ENCODE assay signal across 11 mouse cellular contexts in genomic region chr10:67717506-67717905, GRCm38 (mm10).
DNase-seq lines count a peak whose midpoint lies in the region; ATAC-seq and TF ChIP-seq lines count a peak whose summit lies in the region.
"Had no signal": no experiment of that assay in that cellular context is flagged by ENCODE, and none has a peak within 500 bp of the region (broad histone marks: within the 10 kb centered on the region; RNA-seq: fewer than 3 reads in every experiment).

No protein-coding gene starts in this region.

- no peaks in the 10 kb centered on the region for H3K4me1 ChIP-seq in forebrain, embryonic 14.5 days (ENCODE audit: control insufficient read depth, insufficient read depth, low read length)

- no peak overlapping the region for H3K4me3 ChIP-seq in myocyte
- no peak overlapping the region for H3K4me3 ChIP-seq in forebrain, embryonic 14.5 days (ENCODE audit: low read depth, low read length)

- no peaks in the 10 kb centered on the region for H3K79me2 ChIP-seq in myocyte (ENCODE audit: control insufficient read depth, insufficient read depth)

- H3K9me3 ChIP-seq in forebrain, embryonic 14.5 days (replicated peaks; ENCODE audit: control insufficient read depth, low read length), result no peaks in the 10 kb centered on the region

- H3K36me3 ChIP-seq in myocyte (ENCODE audit: control insufficient read depth, insufficient read depth), result no peaks in the 10 kb centered on the region
- no peaks in the 10 kb centered on the region for H3K36me3 ChIP-seq in forebrain, embryonic 14.5 days (ENCODE audit: control insufficient read depth, insufficient read depth, low read length)

- DNase-seq in 3134 (ENCODE audit: extremely low read depth, insufficient read length, low spot score) (peak; percentile 72), MN1 (ENCODE audit: low spot score) (peak; percentile 44)
- peak; percentile 52 to 63 for DNase-seq in layer of hippocampus, adult 18-20 months (ENCODE audit: low spot score in 2 of 2)
- no peak for DNase-seq in forebrain, embryonic 14.5 days (ENCODE audit: low spot score)
- DNase-seq in cerebellum, adult 11 months, result no peak
- DNase-seq: gastrocnemius, postnatal 10 days; kidney, postnatal 25 days had no signal

- no peak overlapping the region for H3K27ac ChIP-seq in forebrain, embryonic 14.5 days (ENCODE audit: low read depth, low read length)
- H3K27ac ChIP-seq: hindbrain, postnatal 0 days; macrophage had no signal

- H3ac ChIP-seq in myocyte (ENCODE audit: control insufficient read depth, insufficient read length), result no peak overlapping the region

- H3K9ac ChIP-seq in forebrain, embryonic 14.5 days (ENCODE audit: low read length), result no peak overlapping the region

- no peaks in the 10 kb centered on the region for H3K27me3 ChIP-seq in myocyte (ENCODE audit: control insufficient read depth, insufficient read depth, insufficient read length)
- no peaks in the 10 kb centered on the region for H3K27me3 ChIP-seq in forebrain, embryonic 14.5 days (replicated peaks; ENCODE audit: control insufficient read depth, insufficient read depth, low read length)

- WGBS in forebrain, embryonic 14.5 days, result 92% methylated on average over 7 of the region's 7 CpGs

- H3K4me2 ChIP-seq in myocyte (ENCODE audit: low read depth), result peak overlapping the region; percentile 26
- no peak overlapping the region for H3K4me2 ChIP-seq in forebrain, embryonic 14.5 days (ENCODE audit: low read length)

- ATAC-seq in forebrain, embryonic 14.5 days, result no peak
- no peak for ATAC-seq in granulocyte monocyte progenitor cell, adult 5-6 weeks (replicated peaks; ENCODE audit: poor library complexity, severe bottlenecking)
- ATAC-seq: hindbrain, postnatal 0 days had no signal

- no peak for TF ChIP-seq POLR2A in myocyte (IDR thresholded peaks at IDR 0.05; ENCODE audit: insufficient read length, low read depth)

TF ChIP-seq in myocyte, 11 proteins besides CTCF, POLR2A, EP300 and RAD21:
- TF ChIP-seq USF1 (IDR thresholded peaks at IDR 0.05; ENCODE audit: low read depth) (no peak), E2F4 (IDR thresholded peaks at IDR 0.05; ENCODE audit: insufficient read depth) (no peak), TCF3 (IDR thresholded peaks at IDR 0.05; ENCODE audit: insufficient read length, low read depth) (no peak)

Comparison
In these comparisons a context has a peak if more than half of its experiments do, and no peak if none do; other contexts are left out.
1. DNase-seq: peak in 3134 (single experiment), MN1 (single experiment) and layer of hippocampus, adult 18-20 months (2 of 2); none in forebrain, embryonic 14.5 days (single experiment) and cerebellum, adult 11 months (single experiment).